Mouse (Mus musculus): Measurements from ENCODE around the gene Tead1. TPM values are rescaled to one million over a fixed set of nuclear protein-coding genes. Genes with fewer than 3 reads are reported as not detected.

Gene Tead1
- polyA plus RNA-seq, 1 experiment from 2014 or later = not detected

DNA sequence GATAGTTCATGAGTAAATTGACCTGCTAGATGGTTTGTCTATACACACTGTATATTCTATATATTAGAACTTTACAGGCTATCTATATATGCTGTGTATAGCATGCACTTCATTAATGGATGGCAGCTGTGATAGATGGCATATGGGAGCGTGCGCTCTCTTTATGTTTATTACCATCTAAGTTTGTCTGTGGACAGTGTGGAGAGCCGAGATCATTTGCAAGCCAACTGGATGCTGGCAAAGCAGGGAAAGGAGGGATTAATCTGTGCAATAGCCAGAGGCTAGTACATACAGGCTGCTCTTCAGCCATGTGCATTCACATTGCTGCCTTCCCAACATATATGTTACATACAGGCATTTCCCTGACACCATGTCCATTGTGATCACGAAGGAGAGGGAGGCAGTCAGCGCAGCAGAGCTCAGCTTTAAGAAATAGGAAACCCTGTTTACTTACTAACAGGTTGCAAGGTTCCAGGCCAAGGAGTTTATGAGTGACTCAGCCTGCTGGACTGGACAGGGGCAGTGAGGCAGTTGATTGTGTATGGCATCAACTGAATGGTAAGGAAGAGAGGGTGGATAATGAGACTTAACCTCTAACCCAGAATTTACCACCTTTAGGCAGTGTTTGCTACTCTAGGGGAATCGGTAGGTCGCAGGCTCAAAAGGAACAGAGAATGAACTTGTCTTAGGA, 173.2 kb downstream of the Tead1 start:
- Histone ChIP-seq H3K36me3 (ENCODE audit: inconsistent target) (no peaks in the 10 kb centered on the region), H3K4me3 (ENCODE audit: inconsistent target) (no peak overlapping the region), H3K27ac (no peak overlapping the region), H3K79me2 (ENCODE audit: inconsistent target) (no peaks in the 10 kb centered on the region)
- WGBS (ENCODE audit: missing documents) = 80% methylated on average over 7 of the region's 7 CpGs

DNA sequence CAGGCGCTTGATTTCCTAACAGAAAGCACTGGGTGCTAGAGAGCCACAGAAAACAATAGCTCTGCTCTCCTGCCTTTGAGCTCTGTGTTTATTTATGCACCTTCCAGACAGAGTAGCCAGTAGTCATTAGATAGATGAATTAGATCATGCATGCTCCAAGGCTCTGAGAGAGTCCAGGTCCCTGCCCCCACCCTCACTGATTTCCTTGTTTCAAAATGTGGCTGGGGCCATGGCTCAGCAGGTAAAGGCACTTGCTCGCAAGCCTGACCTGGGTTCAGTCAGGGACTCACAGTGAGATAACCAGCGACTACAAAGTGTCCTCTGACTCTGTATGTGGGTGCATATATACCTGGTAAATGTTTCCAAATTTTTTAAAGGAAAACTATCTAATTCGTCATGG, 174.7 kb downstream of the Tead1 start:
- Histone ChIP-seq H3K79me2 (ENCODE audit: inconsistent target) (no peaks in the 10 kb centered on the region), H3K36me3 (ENCODE audit: inconsistent target) (no peaks in the 10 kb centered on the region), H3K4me3 (ENCODE audit: inconsistent target) (no peak overlapping the region), H3K27ac (no peak overlapping the region)
- WGBS (ENCODE audit: missing documents) = 61% methylated on average over 4 of the region's 4 CpGs

DNA sequence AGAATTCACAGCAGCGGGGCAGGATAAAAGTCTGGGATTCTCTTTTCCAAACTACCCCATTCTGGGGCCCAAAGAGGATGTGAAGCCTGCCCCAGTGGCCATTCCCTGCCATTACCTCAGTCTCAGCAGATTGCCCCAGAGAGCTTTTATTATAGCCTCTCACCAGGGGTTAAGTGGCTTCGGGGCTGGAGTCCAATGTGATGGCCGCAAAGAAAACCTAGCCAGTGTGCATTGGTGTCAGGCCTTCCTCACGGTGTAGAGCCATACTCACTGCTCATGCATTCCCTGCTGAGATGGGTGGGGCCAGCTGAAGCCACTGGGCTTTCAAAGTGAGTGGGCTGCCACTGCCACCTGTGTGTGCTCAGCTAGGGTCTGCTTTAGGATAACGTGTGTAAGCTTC, 175.4 kb downstream of the Tead1 start:
- H3K79me2 ChIP-seq (ENCODE audit: inconsistent target) = no peaks in the 10 kb centered on the region
- H3K36me3 ChIP-seq (ENCODE audit: inconsistent target) = no peaks in the 10 kb centered on the region
- H3K4me3 ChIP-seq (ENCODE audit: inconsistent target) = no peak overlapping the region
- H3K27ac ChIP-seq = no peak overlapping the region
- 46% methylated on average over 5 of the region's 5 CpGs for WGBS (ENCODE audit: missing documents)

DNA sequence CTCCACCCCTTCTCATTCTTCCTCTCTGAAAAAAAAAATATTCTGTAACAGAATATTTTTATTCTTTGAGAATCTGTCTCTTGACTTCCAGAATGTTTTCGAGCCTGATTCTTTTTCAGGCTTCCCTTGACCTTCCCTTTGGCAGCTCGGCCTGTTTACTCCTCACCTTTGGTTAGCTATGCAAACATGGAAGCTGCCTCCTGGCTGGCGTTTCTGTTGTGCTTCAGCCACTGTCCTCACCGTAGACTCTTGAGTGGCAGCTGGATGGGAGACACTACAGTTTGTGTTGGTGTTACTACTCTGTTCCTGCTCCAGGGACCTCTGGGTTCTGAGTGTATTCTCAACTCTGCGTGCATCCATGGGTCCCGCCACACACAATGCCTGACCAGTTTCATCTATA, 176.3 kb downstream of the Tead1 start:
- H3K27ac ChIP-seq = no peak overlapping the region
- 87% methylated on average over 6 of the region's 6 CpGs for WGBS (ENCODE audit: missing documents)
- no peaks in the 10 kb centered on the region for H3K36me3 ChIP-seq (ENCODE audit: inconsistent target)
- no peak overlapping the region for H3K4me3 ChIP-seq (ENCODE audit: inconsistent target)
- no peaks in the 10 kb centered on the region for H3K79me2 ChIP-seq (ENCODE audit: inconsistent target)

DNA sequence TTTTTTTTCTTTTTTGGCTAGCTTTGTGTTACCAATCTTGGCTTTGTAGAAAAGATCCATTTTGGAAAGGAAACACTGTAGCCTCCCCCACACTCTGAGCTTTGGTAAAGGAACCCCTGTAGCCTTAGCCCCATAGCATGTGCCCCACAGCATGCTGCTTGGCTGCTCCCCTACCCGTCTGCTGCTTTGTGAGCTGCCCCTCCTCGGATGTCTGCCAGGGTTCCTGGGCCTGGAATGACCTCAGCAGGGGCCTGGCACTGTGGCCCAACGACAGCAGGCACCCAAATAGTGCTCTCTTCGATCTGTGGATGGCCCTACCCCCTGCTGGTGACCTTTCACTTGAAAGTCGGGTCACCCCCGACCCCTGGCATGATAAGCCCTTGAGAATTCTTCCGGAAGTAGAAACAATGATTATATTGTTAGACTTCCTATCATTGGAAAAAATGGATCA, 177.0 kb downstream of the Tead1 start:
- H3K79me2 ChIP-seq (ENCODE audit: inconsistent target) = no peaks in the 10 kb centered on the region
- H3K4me3 ChIP-seq (ENCODE audit: inconsistent target) = no peak overlapping the region
- H3K27ac ChIP-seq = no peak overlapping the region
- WGBS (ENCODE audit: missing documents) = 52% methylated on average over 7 of the region's 7 CpGs
- H3K36me3 ChIP-seq (ENCODE audit: inconsistent target) = no peaks in the 10 kb centered on the region

DNA sequence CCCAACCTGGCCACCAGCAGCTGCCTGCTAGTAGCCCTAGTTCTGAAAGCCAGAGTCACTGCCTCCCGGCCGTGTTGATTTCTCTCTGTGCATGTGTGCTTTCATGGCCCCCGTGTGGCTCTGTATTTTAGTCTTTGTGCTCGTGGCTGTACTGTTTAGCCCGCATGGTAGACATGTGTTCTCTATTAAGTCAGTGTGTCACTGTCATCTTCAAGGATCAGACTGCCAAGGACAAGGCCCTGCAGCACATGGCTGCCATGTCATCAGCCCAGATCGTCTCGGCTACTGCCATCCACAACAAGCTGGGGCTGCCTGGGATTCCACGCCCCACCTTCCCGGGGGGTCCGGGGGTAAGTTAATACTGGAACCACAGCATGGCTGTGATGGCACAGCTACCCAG, 177.5 kb downstream of the Tead1 start:
- H3K36me3 ChIP-seq (ENCODE audit: inconsistent target) = no peaks in the 10 kb centered on the region
- H3K79me2 ChIP-seq (ENCODE audit: inconsistent target) = no peaks in the 10 kb centered on the region
- H3K27ac ChIP-seq = no peak overlapping the region
- no peak overlapping the region for H3K4me3 ChIP-seq (ENCODE audit: inconsistent target)
- WGBS (ENCODE audit: missing documents) = 84% methylated on average over 10 of the region's 10 CpGs

DNA sequence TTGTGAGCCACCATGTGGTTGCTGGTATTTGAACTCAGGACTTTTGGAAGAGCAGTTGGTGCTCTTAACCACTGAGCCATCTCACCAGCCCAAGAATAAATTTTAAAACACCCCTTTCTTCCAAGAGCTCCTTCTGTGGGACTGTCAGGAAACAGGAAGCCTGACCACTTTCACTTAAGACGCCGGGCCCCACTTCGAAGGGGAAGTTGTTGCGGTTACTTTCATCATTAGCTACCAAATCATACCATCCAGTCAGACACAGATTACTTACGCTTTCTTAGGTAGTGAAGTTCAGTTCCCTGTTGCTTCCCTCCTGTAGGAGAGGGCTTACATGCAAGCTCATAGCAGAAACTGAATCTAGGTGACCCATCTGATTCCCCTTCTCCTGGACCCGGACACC, 180.8 kb downstream of the Tead1 start:
- H3K4me3 ChIP-seq (ENCODE audit: inconsistent target) = no peak overlapping the region
- H3K27ac ChIP-seq = no peak overlapping the region
- 2% methylated on average over 6 of the region's 6 CpGs for WGBS (ENCODE audit: missing documents)
- H3K79me2 ChIP-seq (ENCODE audit: inconsistent target) = no peaks in the 10 kb centered on the region
- H3K36me3 ChIP-seq (ENCODE audit: inconsistent target) = no peaks in the 10 kb centered on the region

DNA sequence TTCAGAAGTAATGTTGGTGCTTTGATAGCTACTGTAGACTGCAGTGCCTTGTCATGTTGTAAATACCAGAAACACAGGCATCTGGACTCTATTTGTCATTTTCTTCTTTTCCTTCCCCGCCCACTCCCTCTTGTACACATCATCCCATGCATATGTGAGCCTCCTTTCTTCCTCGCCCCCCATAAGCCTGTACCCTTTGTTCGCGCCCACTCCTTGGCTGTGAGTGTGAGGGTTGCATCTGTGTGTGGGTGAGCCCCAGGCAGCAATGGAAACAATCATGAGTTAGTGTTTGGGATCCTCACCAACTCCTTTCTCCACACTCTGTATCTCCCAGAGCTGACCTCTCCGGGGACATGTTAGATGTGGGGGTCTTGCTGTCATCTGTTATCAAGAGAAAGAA, 183.0 kb downstream of the Tead1 start:
- 79% methylated on average over 4 of the region's 5 CpGs for WGBS (ENCODE audit: missing documents)
- Histone ChIP-seq H3K27ac (no peak overlapping the region), H3K4me3 (ENCODE audit: inconsistent target) (no peak overlapping the region), H3K79me2 (ENCODE audit: inconsistent target) (no peaks in the 10 kb centered on the region), H3K36me3 (ENCODE audit: inconsistent target) (no peaks in the 10 kb centered on the region)

DNA sequence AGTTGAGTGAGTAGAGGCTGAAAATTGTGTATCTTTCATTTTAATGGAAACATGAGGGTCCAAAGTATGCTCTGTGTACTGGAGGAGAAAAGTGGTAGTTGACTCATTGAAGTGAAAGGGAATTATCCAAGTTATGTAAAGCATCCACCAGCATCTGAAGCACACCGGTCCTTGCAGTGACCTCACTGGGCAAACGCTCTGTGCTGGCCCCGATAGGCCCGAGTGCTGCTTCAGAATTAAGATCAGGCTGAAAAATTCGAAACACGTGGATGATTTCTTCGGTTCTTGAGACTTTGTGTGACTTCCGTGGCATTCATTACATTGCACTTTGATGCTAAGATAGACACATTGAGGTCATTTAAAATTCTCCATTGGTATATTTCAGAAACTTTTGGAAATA, 185.1 kb downstream of the Tead1 start:
- 95% methylated on average over 8 of the region's 8 CpGs for WGBS (ENCODE audit: missing documents)
- H3K4me3 ChIP-seq (ENCODE audit: inconsistent target) = no peak overlapping the region
- H3K36me3 ChIP-seq (ENCODE audit: inconsistent target) = no peaks in the 10 kb centered on the region
- H3K27ac ChIP-seq = no peak overlapping the region
- no peaks in the 10 kb centered on the region for H3K79me2 ChIP-seq (ENCODE audit: inconsistent target)

DNA sequence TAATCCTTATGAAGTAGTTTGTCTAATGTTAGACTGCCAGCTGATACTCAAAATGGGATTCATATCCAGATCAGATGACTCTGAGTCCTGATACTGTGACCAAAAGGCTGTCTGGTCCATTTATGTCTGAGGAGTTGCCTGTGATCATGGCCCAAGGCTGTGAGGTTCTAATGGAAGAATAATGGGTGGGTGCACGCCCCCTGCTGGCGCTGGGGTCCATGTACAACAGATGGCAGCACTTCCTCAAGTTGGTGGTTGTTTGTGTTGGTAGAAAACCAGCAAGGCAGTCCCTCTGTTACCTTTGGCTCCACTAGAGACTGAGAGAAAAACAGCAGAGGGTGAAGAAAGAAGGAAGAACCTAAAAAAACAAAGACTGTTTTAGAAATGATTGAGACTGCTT, 186.6 kb downstream of the Tead1 start:
- Histone ChIP-seq H3K79me2 (ENCODE audit: inconsistent target) (no peaks in the 10 kb centered on the region), H3K36me3 (ENCODE audit: inconsistent target) (no peaks in the 10 kb centered on the region), H3K4me3 (ENCODE audit: inconsistent target) (no peak overlapping the region), H3K27ac (no peak overlapping the region)
- WGBS (ENCODE audit: missing documents) = 0% methylated on average over 2 of the region's 2 CpGs

DNA sequence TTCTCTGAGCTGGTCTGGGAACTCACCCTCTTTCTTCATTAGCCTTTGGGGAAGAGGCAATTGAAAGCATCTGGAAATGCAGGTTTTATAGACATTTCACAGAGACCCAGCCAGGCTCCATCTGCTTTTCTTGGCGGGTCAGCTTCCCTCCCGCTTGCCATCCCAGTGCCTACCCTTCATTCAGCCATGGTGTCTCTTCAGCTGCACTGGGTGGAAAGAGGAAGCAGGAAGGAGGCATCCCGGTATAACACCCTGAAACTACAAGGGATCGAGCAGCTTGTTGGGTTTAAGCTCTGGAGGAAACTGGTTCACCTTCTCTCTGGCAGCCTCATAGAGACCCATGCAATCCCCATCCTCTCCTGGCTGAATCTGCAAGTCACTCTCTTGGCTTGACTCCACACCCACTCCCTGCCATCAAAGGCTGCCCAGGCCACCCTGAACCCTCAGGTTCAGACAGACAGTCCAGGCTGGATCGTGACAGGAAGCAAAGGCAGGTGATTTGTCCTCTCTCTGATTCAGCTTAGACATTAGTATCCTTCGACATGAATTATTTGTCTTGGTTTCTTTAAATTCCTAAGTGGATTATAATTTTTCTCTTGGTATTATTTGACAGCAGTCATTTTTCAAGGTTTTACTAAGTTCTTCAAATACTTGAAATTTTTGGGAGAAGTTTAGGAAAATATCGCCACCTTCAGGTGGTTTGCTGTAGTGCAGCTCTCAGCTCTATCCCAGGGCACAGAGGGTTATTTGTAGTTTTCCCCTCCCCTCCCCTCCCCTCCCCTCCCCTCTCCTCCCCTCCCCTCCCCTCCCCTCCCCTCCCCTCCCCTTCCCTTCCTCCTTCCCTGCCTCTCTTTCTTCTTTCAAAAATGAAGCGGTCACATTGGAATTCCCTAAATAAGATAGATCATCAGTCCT, 189.7 kb downstream of the Tead1 start:
- Histone ChIP-seq H3K79me2 (ENCODE audit: inconsistent target) (no peaks in the 10 kb centered on the region), H3K27ac (no peak overlapping the region), H3K4me3 (ENCODE audit: inconsistent target) (no peak overlapping the region), H3K36me3 (ENCODE audit: inconsistent target) (no peaks in the 10 kb centered on the region)
- 38% methylated on average over 8 of the region's 8 CpGs for WGBS (ENCODE audit: missing documents)

DNA sequence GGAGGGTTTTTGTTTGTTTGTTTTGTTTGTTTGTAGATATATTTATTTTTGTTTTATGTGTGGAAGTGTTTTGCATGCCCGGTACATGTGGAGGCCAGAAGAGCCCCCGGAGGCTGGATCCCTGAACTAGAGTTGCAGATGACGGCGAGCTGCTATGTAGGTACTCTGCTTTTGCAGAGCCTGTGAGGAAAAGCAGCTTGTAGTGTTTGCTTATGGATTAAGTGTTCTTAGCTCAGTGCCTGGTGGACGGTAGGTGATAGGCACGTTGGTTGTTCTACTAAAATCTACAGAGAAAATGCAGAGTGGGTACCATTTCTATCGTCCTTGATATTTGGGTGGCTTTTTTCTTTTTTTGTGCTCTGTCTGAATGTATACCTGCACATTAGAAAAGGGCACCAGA, 192.6 kb downstream of the Tead1 start:
- Histone ChIP-seq H3K79me2 (ENCODE audit: inconsistent target) (no peaks in the 10 kb centered on the region), H3K36me3 (ENCODE audit: inconsistent target) (no peaks in the 10 kb centered on the region), H3K4me3 (ENCODE audit: inconsistent target) (no peak overlapping the region), H3K27ac (no peak overlapping the region)
- 91% methylated on average over 7 of the region's 7 CpGs for WGBS (ENCODE audit: missing documents)

DNA sequence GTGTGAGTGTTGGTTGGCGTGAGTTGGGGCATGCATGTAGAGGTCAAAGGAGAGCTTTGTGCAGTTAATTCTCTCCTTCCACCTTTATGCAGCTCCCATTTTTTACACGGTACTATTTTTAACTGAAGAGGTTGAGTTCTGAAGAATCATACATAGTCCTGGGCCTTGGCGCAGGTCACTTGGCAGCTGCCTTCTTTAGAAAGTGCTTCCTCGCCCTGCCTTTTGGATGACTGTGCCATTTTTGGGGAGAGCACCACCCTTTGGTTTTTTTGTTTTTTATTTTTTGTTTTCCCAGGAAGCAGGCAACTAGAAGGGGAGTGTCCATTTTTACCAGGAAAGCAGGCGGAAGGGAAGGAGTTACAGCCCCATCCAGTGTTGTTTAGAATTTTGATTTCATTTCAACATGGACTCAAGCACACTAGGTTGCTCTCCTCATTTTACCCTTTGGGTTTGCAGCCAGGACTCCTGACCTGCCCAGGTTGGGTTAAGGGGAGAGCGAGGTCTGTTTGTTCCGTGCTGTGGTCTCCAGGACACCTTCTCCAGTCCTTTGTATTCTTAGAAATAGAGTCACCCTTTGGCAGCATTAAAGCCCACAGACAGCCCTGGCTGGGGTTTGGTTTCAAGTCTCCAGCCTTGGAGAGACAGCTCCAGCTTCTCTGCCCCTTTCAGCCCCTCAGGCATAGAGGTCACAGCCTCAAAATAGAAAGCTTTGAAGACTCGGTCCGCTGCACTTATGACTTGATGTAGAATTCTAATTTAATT, 193.5 kb downstream of the Tead1 start:
- Histone ChIP-seq H3K36me3 (ENCODE audit: inconsistent target) (no peaks in the 10 kb centered on the region), H3K27ac (no peak overlapping the region)
- 89% methylated on average over 9 of the region's 9 CpGs for WGBS (ENCODE audit: missing documents)

DNA sequence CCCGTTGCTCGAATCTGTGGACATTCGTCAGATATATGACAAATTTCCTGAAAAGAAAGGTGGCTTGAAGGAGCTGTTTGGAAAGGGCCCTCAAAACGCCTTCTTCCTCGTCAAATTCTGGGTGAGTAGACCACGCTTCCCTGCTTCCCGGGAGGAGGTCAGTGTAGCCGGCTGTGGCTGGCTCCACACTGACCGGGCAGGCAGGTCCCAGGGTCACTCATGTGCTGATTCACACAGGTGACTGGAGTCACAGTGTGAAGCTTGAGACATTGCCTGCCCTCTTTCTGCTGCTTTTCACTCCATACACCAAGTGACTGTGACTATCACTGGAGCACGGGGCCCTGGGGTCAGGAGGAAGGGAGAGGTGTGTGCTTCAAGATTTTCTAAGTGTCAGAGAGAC, 197.0 kb downstream of the Tead1 start:
- Histone ChIP-seq H3K79me2 (ENCODE audit: inconsistent target) (no peaks in the 10 kb centered on the region), H3K27ac (no peak overlapping the region), H3K36me3 (ENCODE audit: inconsistent target) (no peaks in the 10 kb centered on the region), H3K4me3 (ENCODE audit: inconsistent target) (no peak overlapping the region)
- WGBS (ENCODE audit: missing documents) = 92% methylated on average over 10 of the region's 10 CpGs

More for the DNA sequence above, 193.5 kb downstream of the Tead1 start:
- Histone ChIP-seq H3K79me2 (ENCODE audit: inconsistent target) (no peaks in the 10 kb centered on the region), H3K4me3 (ENCODE audit: inconsistent target) (no peak overlapping the region)

Data from macrophage (primary cell).